Mouse (Mus musculus) left cerebral cortex, adult 11 months (tissue): Measurements from ENCODE around the gene Sat1.
A peak's percentile ranks its signal among the peaks of the same experiment; 100 is the strongest.
"Not testable (repeated sequence)": the region's sequence is repeated elsewhere in the genome, so short reads cannot be mapped to it uniquely, and the experiment has no call there.

ENCODE experiments used
- DNase-seq: peaks from one replicate; pipeline ENCODE4 v3.0.0; 2022; ENCODE audit warnings: low spot score

Gene Sat1

DNA sequence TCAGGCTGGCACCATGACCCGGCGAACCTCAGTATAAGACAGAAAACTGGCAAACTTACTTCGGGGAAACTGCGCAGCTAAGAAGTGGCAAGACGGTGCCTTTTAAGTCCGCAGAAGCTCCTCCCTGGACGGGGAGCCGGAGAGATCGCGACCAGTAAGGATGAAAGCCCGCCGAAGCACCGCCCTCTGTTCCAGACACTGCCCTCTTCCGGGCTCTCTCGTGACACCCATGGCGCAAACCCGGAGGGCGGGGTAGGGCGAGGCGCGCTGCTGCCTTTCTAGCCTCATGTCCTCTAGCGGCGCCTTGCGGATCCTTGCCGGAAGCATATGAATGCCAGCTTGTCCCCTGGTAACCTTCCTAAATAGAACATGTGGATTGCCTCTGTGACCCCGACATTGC is at the start of gene Sat1:
TSS of gene Sat1 (minus strand) at position 179 of the 400 bp plus-strand sequence.
- DNase-seq, result peak; percentile 87

DNA sequence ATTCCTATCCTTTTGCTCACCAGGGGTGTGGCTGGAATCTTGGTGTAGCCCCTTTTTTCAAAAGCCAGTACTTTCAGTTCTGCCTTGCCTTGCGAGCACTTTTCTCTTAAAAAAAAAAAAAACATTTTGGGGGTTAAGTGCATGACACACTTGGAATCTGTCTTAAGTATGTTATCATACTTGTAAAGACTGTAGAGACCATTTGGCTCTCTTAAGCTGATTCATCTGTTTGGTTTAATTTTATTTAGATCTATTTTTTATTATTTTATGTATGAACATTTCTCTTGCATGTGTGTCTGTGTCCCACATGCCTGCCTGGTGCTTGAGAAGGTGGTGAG is 46.6 kb upstream of the Sat1 start:
- DNase-seq, result no peak

DNA sequence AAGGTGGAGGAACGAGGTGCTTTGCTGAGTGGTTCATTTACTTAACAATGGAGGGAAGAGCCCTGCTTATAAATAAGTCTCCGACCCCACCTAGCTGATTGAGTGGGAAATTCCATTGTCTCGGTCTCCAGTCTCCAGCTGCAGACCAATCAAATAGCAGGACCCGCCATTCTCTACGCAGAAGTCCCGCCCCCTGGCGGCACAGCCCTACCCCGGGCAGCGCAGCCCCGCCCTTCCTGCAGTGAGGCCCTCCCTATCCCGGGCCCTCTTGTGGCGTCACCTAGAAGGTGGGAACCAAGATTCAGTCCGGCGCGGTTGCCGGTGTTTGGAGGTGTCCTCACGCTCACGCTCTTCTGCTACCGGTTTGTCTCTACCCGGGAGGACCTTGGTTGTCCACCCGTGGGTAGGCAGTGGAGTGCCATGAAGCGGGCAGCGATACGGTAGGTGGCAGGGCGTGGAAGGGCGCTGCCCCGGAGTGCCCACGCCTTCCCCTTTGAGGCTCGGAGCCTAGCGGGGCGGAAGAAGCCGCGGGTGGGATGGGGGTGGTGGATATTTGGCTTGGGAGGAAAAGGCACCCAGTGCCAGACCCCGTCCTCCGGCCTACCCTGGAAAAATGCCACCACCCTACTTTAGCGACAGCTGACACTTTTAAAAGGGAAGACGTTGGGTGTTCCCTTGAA is 46.1 kb upstream of the Sat1 start, which contains the start of gene Acot9:
TSS of gene Acot9 (plus strand) at position 209 of the 680 bp plus-strand sequence.
- DNase-seq, result peak; percentile 87

DNA sequence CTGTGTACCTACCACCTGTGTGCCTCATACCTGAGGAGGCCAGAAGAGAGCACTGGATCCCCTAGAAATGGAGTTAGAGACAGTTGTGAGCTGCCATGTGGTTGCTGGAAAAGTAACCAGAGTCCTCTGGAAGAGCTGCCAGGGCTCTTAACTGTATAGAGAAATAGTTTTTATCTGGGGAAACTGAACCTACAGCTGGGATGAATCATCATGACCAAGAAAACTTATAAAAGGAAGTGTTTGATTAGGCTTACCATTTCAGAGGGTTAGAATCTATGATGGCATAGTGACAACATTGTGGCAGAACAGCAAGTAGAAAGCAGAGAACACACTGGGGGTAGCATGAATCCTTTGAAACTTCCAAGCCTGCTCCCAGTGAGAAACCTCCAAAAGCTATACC is 40.6 kb upstream of the Sat1 start:
- DNase-seq, result no peak

DNA sequence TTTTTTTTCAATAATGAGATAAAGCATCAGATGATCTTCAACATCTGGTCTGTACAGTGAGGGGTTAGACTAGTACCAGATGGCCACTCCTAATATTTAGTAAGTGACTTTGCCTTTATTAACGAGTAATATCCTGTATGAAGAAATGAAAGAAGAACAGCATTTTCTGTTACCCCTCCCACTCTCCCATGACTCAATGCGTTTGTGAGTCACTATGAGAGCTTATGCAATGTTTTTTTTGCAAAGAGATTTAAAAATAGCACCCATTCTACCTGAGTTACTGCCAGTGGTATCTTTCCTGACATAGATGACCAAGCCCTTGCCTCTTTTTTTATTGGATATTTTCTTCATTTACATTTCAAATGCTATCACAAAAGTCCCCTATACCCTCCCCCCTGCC is 2.0 kb upstream of the Sat1 start:
- DNase-seq, result no peak

DNA sequence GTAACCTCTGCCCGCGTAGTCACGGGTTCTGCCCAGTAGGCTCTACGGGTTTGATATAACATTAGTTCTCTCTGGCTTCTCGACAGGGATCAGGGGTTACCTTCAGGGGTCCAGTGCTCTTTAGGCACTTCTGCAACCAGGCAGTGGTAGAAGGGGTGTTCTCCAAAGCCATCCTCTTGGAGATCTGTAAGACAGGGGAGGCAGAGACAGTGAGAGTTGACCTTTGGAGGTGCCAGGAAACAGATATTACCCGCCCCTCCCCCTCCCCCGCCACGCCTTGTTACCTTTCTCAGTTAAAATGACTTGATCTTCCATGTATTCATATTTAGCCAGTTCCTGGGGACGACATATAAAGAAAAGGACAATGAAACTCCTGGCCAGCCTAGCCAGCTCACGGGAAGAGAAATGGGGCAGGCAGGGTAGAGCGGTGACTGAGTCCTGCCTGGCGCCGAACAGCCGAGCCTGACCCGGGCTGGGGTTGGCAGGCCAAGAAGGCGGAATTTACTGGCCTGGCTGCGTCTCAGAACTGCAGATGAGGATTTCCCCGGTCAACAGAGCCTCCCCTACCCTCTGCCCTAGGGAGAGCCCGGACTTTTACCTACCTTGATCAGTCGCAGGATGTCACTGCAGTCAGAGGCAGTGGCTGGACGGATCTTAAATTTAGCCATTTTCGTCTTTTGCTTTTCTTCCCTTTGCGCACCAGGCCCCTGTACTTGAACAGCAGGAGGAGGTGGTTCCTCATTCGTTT is 574 bp downstream of the Sat1 start:
- no peak for DNase-seq

DNA sequence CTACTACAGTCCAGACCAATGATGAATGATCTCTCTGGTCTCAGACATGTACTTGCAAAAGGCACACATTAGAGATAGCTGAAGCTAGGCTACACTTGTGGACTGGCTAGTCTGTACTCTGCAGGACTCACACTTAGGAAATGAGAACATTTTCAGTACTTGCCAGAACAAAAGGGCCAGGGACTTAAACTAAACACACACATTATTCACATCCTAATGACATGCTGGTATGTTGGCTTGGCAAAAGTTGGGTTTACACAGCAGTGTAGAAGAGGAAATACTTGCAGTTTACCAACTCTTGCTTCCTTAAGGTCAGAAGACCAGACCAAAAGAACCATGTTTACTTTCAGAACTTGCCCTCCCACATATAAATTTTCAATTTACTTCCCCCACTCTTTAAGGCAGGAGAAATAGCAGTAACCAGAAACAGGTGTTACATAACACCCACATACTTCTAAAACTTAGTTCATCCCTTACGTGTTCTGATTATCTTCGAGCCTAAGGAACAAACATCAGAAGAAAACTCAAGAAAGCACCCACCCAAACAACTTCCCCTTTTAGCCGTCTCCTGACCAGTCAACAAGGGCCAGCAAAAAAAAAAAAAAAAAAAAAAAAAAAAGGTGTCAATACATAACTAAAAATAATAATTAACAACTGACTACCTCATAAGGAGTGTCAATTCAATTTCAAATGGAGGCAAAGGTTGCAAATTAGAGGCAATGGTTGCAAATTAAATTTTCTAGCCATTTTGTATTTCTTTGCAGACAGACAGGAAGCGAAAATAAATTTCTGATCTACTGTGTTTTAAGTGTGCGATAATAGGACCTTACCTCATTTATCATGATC is 1.7 kb downstream of the Sat1 start:
- no peak for DNase-seq

DNA sequence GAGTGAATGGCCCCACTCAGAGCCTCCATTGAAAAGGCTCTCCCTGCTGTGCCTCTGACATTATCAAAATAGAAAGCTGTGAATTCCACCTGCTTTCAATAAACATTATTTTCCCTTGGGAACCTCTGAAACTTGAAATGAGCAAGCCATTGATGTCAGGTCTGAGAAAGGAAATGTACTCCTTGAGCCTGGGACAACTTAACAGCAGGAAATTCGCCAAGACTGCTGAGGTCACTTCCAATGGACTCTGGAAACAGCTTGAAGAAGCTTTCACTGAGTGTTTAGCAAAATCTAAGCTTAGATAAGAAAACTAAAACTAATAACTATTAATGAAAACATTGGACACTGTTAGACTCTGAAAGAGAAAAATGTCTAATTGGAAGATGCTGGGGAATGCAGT is 7.6 kb downstream of the Sat1 start:
- no peak for DNase-seq

DNA sequence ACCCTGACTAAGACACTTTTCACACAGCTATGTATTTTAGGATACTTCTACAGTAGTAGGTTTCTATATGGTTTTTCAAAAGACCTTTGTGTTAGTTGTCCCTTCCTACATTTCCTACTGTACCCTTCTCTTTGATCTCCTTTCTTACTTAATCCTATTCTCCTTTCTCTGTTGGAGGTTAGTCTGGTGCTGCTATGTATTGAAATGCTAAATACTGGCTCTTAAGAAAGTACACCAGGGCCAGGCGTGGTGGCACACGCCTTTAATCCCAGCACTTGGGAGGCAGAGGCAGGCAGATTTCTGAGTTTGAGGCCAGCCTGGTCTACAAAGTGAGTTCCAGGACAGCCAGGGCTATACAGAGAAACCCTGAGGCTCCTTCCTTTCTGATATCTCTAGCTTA is 10.8 kb downstream of the Sat1 start:
- not testable (repeated sequence) for DNase-seq

DNA sequence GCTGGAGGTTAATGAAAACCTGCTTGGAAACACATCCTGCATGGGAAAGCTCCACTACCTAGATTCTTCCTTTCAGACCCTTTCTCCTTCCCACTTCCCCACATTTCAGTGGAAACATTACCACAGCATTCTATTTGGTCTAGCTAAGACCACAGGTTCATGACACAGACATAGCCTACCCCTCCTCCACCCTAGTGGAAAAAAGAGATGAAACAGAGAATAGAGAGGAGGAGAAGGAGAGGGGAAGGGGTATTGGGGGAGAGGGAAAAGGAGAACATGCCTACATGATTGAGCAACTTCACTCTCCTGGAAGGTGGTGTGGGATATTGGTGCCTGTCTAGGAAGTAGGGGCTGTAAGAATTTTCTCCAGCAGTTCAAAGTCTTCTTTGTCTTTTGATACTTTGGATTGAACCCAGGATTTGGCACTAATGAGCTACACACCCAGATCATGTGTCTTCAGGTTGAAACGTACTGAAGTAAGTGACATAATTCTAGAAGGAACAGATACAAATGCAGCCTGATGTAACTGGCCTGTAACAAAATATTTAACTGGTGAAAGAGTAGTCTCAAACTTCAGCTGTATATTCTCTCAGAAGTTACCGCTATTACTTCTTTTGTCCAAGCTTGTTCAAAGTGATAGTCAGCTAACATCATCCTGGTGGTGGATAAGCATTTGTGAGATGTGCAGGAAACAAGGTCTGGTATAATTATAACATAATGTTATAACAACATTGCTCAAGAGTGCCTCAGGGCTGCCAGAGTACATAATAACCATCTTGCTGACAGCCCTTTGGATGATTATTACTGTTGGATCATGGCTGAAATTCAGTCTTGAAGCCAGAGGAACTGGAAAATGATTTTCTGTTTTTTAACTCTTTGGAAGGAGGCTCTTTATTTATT is 13.6 kb downstream of the Sat1 start:
- DNase-seq, result no peak

DNA sequence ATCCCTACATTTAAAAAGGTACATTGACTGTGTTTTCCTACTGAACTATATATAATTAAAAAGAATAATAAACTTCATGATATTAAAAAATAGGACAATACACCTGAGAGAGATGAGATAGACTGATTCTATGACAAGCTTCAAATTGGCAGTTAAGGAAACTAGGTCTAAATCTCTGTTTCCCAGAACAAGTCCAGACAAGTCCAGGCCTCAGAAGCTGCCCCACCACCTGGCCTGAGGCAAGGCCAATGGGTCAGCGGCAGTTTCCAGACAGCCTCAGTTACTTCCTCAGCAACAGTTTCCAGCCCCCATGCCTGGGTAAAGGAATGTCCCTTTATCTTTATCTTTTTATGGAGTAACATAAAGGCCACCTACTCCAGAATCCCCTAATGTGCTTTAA is 14.4 kb downstream of the Sat1 start:
- DNase-seq, result no peak

DNA sequence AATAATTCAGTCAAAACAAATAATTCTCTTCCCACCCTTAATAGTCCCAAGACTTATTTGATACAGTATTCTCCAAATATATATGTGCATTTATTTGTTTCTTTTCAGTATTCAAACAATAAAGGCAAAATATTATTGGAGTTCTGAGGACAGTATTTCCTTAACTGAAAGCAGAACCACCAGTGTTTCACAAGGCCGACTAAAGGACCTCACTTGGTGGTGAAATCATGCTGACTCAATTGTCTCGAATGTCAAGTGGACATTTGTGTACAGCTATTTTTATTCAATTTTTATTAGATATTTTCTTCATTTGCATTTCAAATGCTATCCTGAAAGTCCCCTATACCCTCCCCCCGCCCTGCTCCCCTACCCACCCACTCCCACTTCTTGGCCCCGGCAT is 21.3 kb downstream of the Sat1 start:
- no peak for DNase-seq

DNA sequence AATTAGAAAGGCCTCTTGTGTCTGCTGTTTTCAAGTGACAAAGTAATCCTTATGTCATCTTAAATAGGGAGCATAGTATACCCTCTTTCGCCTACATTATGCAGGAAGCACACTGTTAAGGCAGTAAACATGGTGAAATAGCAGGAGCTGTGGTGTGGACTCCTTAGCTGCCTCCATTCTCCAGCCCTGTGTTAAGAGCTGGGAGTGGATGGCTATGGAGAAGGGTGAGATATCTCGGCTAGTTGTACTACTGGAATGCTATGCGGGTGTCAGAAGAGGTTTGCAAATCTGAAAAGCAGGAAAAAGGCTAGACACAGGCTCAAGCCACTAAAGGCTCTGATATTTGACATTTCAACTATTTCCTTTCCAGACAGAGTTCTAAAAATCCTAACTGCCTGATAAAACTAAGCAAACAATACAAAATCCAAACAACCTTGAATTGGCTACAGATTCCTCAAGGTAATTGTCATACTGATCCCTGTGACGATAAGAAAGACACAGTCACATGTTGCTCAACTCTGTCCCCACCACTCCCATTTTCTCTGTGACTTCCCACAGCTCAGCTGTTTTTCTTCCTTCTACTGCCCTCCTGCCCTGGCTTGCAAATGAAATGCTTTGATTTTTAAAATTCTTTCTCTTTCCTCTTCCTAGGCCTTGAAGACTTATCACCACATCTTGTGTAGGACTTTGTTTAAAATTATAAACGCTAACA is 22.4 kb downstream of the Sat1 start:
- no peak for DNase-seq

DNA sequence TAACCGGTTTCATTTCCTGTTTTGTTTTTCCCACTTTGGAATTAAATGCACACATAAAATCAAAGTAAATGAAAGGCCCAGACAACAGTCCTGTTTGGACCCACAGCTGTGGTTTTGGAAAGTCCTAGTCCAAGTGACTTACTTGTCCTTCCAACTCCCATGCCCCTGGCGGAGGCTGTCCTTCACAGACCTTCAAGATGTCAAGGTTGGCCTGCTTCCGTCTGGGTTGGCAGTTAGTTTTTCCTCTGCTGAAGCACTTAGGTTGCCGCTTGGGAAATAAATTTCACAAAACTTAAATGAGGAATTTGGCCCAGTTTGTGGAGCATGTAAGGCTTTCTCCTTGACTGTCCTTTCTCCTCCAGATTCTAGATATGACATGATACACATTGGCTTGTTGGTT is 24.3 kb downstream of the Sat1 start:
- no peak for DNase-seq

DNA sequence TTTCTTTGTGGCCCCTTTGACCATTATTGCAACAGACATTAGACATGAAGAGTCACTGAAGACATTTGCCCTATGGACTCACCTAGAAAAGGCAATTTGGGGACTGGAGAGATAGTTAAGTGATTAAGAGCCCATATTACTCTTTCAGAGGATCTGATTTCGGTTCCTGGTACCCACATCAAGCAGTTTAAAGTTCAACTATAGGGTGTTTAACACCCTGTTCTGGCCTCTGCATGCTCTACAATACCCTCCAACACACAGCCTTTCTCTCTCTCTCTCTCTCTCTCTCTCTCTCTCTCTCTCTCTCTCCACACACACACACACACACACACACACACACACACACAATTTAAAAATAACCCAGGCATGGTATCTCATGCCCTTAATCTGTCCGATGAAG is 38.6 kb downstream of the Sat1 start:
- DNase-seq, result no peak

DNA sequence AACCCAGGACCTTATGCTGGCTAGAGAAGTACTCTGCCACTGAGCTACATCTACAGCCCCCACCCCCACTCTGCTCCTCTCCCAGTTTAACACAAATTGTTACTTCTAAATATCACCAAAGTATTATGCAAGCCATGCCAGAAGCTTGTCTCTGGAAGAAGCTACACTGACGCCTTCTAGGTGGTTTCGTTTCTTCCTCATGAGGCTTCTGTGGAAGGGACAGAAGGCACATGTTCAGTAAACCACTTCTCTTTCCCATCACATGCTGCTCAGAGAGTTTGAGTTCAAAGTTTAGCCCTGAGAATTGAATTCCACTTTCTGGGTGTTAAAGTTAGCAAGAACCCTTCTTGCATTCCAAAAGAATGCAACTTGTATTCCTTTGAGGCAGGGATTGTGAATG is 39.0 kb downstream of the Sat1 start:
- DNase-seq, result no peak

DNA sequence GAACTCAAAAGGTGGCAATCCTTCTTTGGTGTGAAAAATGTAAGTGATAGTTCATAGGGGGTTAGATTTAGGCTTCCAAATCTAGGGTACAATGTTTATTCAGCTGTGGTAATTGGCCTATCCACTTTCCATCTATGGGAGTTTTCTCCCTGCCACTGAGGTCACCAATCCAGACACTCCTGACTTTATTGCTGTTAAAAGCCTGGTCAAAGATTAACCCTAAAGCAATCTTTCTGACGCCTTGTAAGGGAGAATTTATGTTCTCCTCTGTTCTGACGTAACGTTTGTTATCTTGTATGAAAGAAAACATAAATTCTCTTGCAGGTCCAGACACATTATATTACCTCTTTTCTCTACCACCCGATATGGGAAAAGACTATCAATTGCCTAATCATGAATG is 40.7 kb downstream of the Sat1 start:
- DNase-seq, result no peak

DNA sequence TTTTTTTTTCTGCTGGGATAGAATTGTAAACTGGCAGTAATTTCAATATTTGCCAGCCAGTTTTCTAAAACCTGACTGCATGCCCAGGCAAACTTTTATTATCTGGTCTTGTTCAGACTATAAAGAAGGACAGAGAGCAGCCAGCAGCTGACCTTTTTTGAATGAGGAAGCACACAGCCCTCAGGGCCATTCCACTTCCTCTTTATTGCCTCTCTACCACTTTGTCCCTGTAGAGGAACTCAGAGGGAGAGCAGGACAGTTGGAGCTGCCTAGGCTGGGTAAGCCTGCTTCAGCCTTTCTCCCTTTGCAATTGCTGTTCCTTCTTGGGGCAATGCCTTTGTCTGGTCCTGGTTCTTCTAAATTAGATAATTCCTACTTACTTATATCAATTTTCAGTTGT is 43.9 kb downstream of the Sat1 start:
- no peak for DNase-seq

DNA sequence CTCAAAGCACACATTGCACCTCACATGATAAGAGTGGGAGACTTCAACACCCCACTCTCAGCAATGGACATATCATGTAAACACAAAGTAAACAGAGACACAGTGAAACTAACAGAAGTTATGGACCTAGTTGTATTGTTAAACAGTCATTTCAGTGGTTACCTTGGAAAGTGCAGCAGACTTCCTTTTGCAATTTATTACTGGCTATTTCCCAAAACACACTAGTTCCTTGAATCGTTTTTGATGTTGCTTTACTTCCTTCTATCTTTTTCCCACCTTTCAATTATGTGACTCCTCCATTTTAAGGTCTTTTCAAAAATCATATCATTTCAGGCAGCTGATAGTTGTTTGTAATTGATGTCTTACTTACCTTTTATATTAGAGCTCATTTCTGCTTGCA is 44.5 kb downstream of the Sat1 start:
- no peak for DNase-seq

DNA sequence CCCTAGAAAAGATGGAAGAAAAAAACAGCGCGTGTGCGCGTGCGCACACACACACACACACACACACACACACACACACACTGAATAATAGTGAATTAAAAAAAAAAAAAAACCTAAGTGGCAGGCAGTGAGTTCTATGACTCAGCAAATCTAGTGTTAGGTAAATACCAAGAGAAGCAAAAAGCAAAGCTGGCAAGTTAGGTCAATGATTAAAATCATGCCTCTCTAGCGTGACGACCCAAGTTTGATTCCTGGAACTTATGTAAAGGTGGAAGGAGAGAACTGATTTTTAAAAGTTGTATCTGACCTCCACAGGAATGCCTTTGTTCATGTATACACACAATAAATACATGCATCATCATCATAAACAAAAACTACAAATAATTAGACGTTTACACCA is 46.4 kb downstream of the Sat1 start:
- DNase-seq, result no peak

DNA sequence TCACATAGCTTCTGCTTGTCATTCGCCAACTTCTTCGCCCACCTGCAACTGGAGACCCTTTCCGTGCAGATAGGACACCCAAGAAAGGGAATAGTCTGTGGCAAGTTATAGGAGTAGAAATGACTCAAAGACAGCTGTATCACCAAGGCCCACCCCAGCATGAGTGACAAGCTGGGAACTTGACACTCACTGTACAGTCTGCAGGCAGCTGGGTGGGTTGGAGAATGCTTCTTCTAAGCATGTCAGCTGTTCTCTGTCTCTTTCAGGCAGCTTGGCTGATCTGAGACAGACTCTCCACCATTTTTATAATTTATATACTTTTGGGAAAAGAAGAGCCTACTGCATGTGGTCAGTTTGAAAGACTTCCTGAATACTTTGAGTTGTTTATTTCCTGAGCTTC is 48.6 kb downstream of the Sat1 start:
- DNase-seq, result no peak
